Comparison of ENCODE assay signal across 21 mouse cellular contexts in genomic region chr14:57089107-57089506, GRCm38 (mm10). TPM values are rescaled to one million over a fixed set of nuclear protein-coding genes. Genes with fewer than 3 reads are reported as not detected.
DNase-seq lines count a peak whose midpoint lies in the region; ATAC-seq and TF ChIP-seq lines count a peak whose summit lies in the region.
"Had no signal": no experiment of that assay in that cellular context is flagged by ENCODE, and none has a peak within 500 bp of the region (broad histone marks: within the 10 kb centered on the region; RNA-seq: fewer than 3 reads in every experiment).

No protein-coding gene starts in this region.

- H3K4me2 ChIP-seq in liver, embryonic 14.5 days (ENCODE audit: low read depth), result peak overlapping the region; percentile 15; the same call in 1 of the 2 replicates
- no peak overlapping the region for H3K4me2 ChIP-seq in midbrain, embryonic 13.5 days (replicated peaks)
- H3K4me2 ChIP-seq in hindbrain, embryonic 14.5 days (replicated peaks), result no peak overlapping the region
- H3K4me2 ChIP-seq: forebrain, embryonic 15.5 days; heart, embryonic 15.5 days; limb, embryonic 13.5 days; neural tube, embryonic 12.5 days had no signal

- ATAC-seq in liver, embryonic 14.5 days (ENCODE audit: insufficient read depth), result peak; percentile 82
- ATAC-seq in midbrain, embryonic 13.5 days, result no peak
- no peak for ATAC-seq in hindbrain, embryonic 14.5 days (ENCODE audit: low FRiP score)
- ATAC-seq: forebrain, embryonic 15.5 days; lung, postnatal 0 days had no signal

- TF ChIP-seq POLR2A in cerebellum, adult 2 months (IDR thresholded peaks at IDR 0.05; ENCODE audit: borderline replicate concordance, insufficient read depth, low read length), result no peak

- no peaks in the 10 kb centered on the region for H3K36me3 ChIP-seq in liver, embryonic 14.5 days (replicated peaks; ENCODE audit: control insufficient read depth, insufficient read depth, low read depth)
- no peaks in the 10 kb centered on the region for H3K36me3 ChIP-seq in midbrain, embryonic 13.5 days
- H3K36me3 ChIP-seq in hindbrain, embryonic 14.5 days (replicated peaks; ENCODE audit: control insufficient read depth, insufficient read depth), result no peaks in the 10 kb centered on the region
- H3K36me3 ChIP-seq: forebrain, embryonic 15.5 days; heart, embryonic 15.5 days; limb, embryonic 13.5 days; neural tube, embryonic 12.5 days had no signal

- H3K27me3 ChIP-seq in liver, embryonic 14.5 days (ENCODE audit: control insufficient read depth, insufficient read depth, low read length), result no peaks in the 10 kb centered on the region
- H3K27me3 ChIP-seq in midbrain, embryonic 13.5 days, result no peaks in the 10 kb centered on the region
- H3K27me3 ChIP-seq in cerebellum, adult 2 months (ENCODE audit: control insufficient read depth, insufficient read depth, low read length), result no peaks in the 10 kb centered on the region
- H3K27me3 ChIP-seq in hindbrain, embryonic 14.5 days (ENCODE audit: control insufficient read depth, insufficient read depth, low read length), result no peaks in the 10 kb centered on the region
- H3K27me3 ChIP-seq: forebrain, embryonic 15.5 days; heart, embryonic 15.5 days; limb, embryonic 13.5 days; neural tube, embryonic 12.5 days had no signal

- TF ChIP-seq CTCF in liver, embryonic 14.5 days (IDR thresholded peaks at IDR 0.05; ENCODE audit: low read depth), result no peak
- no peak for TF ChIP-seq CTCF in cerebellum, adult 2 months (IDR thresholded peaks at IDR 0.05; ENCODE audit: borderline replicate concordance, insufficient read depth, low read depth, low read length)

- H3K9me3 ChIP-seq in liver, embryonic 14.5 days (ENCODE audit: control insufficient read depth, low read length), result no peaks in the 10 kb centered on the region
- no peaks in the 10 kb centered on the region for H3K9me3 ChIP-seq in midbrain, embryonic 13.5 days
- no peaks in the 10 kb centered on the region for H3K9me3 ChIP-seq in hindbrain, embryonic 14.5 days (ENCODE audit: control insufficient read depth, low read length)
- H3K9me3 ChIP-seq: forebrain, embryonic 15.5 days; heart, embryonic 15.5 days; limb, embryonic 13.5 days; megakaryocyte, embryonic 14.5 days; neural tube, embryonic 12.5 days had no signal

- 57% methylated on average over 7 of the region's 7 CpGs for WGBS in liver, embryonic 14.5 days (ENCODE audit: insufficient replicate concordance)
- 89% methylated on average over 7 of the region's 7 CpGs for WGBS in midbrain, embryonic 13.5 days
- WGBS in cerebellum, adult 2 months, result 86% methylated on average over 7 of the region's 7 CpGs
- WGBS in hindbrain, embryonic 14.5 days, result 87% methylated on average over 7 of the region's 7 CpGs

- peak overlapping the region; percentile 39; the same call in 1 of the 2 replicates for H3K27ac ChIP-seq in liver, embryonic 14.5 days
- H3K27ac ChIP-seq in midbrain, embryonic 13.5 days, result no peak overlapping the region
- H3K27ac ChIP-seq in cerebellum, adult 2 months (ENCODE audit: insufficient read depth, low read length), result no peak overlapping the region
- H3K27ac ChIP-seq in hindbrain, embryonic 14.5 days, result no peak overlapping the region
- H3K27ac ChIP-seq: forebrain, embryonic 15.5 days; heart, embryonic 15.5 days; limb, embryonic 13.5 days; neural tube, embryonic 12.5 days had no signal

- no peak overlapping the region for H3K9ac ChIP-seq in liver, embryonic 14.5 days (replicated peaks)
- no peak overlapping the region for H3K9ac ChIP-seq in midbrain, embryonic 13.5 days (replicated peaks)
- H3K9ac ChIP-seq in hindbrain, embryonic 14.5 days, result no peak overlapping the region
- H3K9ac ChIP-seq: forebrain, embryonic 15.5 days; heart, embryonic 15.5 days; limb, embryonic 13.5 days; neural tube, embryonic 12.5 days had no signal

- no peak for TF ChIP-seq EP300 in liver, embryonic 14.5 days (IDR thresholded peaks at IDR 0.05; ENCODE audit: low read depth)

- H3K4me3 ChIP-seq in liver, embryonic 14.5 days (ENCODE audit: insufficient read depth in 1 of 2, low read depth in 2 of 2, low read length in 2 of 2), result no peak overlapping the region
- H3K4me3 ChIP-seq in midbrain, embryonic 13.5 days (replicated peaks), result no peak overlapping the region
- H3K4me3 ChIP-seq in cerebellum, adult 2 months (replicated peaks; ENCODE audit: insufficient read depth, low read depth, low read length), result no peak overlapping the region
- no peak overlapping the region for H3K4me3 ChIP-seq in hindbrain, embryonic 14.5 days (replicated peaks; ENCODE audit: low read length)
- H3K4me3 ChIP-seq: erythroblast, embryonic 14.5 days; forebrain, embryonic 15.5 days; heart, embryonic 15.5 days; limb, embryonic 13.5 days; megakaryocyte, embryonic 14.5 days; neural tube, embryonic 12.5 days had no signal

- DNase-seq in testis, postnatal 14 days (ENCODE audit: low spot score), result peak; percentile 18
- DNase-seq in testis, postnatal 10 days (ENCODE audit: low spot score), result no peak
- DNase-seq in kidney, postnatal 25 days, result peak; percentile 75 to 93
- no peak for DNase-seq in liver, embryonic 14.5 days (ENCODE audit: low read depth in 3 of 3, low spot score in 3 of 3)
- peak; percentile 91 for DNase-seq in yolk sac, embryonic 10.5 days (ENCODE audit: low spot score)
- no peak for DNase-seq in cerebellum, adult 2 months
- no peak for DNase-seq in hindbrain, embryonic 14.5 days (ENCODE audit: low spot score)
- DNase-seq: adrenal gland, adult 8-10 months; cerebellum, adult 11 months had no signal

- peaks cover 0 to 10% of the 10 kb centered on the region in 2 experiments; a peak in 2 of 4 replicates for H3K4me1 ChIP-seq in liver, embryonic 14.5 days (replicated peaks; ENCODE audit: control insufficient read depth in 2 of 2, insufficient read depth in 2 of 2, low read length in 1 of 2)
- H3K4me1 ChIP-seq in midbrain, embryonic 13.5 days (replicated peaks), result no peaks in the 10 kb centered on the region
- H3K4me1 ChIP-seq in cerebellum, adult 2 months (ENCODE audit: control insufficient read depth, insufficient read depth, low read length), result no peaks in the 10 kb centered on the region
- no peaks in the 10 kb centered on the region for H3K4me1 ChIP-seq in hindbrain, embryonic 14.5 days (replicated peaks; ENCODE audit: control insufficient read depth, insufficient read depth, low read length)
- H3K4me1 ChIP-seq: forebrain, embryonic 15.5 days; megakaryocyte, embryonic 14.5 days; neural tube, embryonic 12.5 days had no signal

RNA-seq across cellular contexts. Expression of gene Gjb2, which starts 15.4 kb away (rescaled TPM):
- 3.3 and 4.9 TPM in 2 replicates for polyA plus RNA-seq in liver, embryonic 14.5 days (2012; rRNA removed)
- polyA plus RNA-seq in liver, embryonic 14.5 days (2014; fragmentation: Nextera tagmentation; extraction: Ambion mirVana), result 11.2 and 11.7 TPM in 2 replicates
- polyA plus RNA-seq in midbrain, embryonic 13.5 days (2015; fragmentation: Nextera tagmentation; extraction: Ambion mirVana), result 10.0 and 11.4 TPM in 2 replicates
- polyA plus RNA-seq in cerebellum, adult 2 months (2012; rRNA removed), result 5.6 and 7.5 TPM in 2 replicates
- 22.1 and 25.4 TPM in 2 replicates for polyA plus RNA-seq in hindbrain, embryonic 14.5 days (2014; fragmentation: Nextera tagmentation; extraction: Ambion mirVana)

RNA-seq across cellular contexts. Expression of gene Gm4491, which starts 26.6 kb away (rescaled TPM):
- polyA plus RNA-seq in liver, embryonic 14.5 days (2012; rRNA removed), result not detected in 2 replicates
- not detected in 2 replicates for polyA plus RNA-seq in liver, embryonic 14.5 days (2014; fragmentation: Nextera tagmentation; extraction: Ambion mirVana)
- polyA plus RNA-seq in midbrain, embryonic 13.5 days (2015; fragmentation: Nextera tagmentation; extraction: Ambion mirVana), result 0.09 TPM in 1 of 2 replicates, not detected in the other
- polyA plus RNA-seq in cerebellum, adult 2 months (2012; rRNA removed), result 0.41 and 0.51 TPM in 2 replicates
- not detected in 2 replicates for polyA plus RNA-seq in hindbrain, embryonic 14.5 days (2014; fragmentation: Nextera tagmentation; extraction: Ambion mirVana)
- polyA plus RNA-seq: embryonic facial prominence, embryonic 11.5 days; erythroblast, embryonic 14.5 days; forebrain, embryonic 15.5 days; heart, embryonic 15.5 days; limb, embryonic 13.5 days; lung, postnatal 0 days; neural tube, embryonic 12.5 days; spleen, adult 2 months; testis, adult 2 months had no signal

RNA-seq across cellular contexts. Expression of gene Gja3, which starts 31.2 kb away (rescaled TPM):
- polyA plus RNA-seq in liver, embryonic 14.5 days (2012; rRNA removed), result not detected in 2 replicates
- not detected in 2 replicates for polyA plus RNA-seq in liver, embryonic 14.5 days (2014; fragmentation: Nextera tagmentation; extraction: Ambion mirVana)
- 0.51 and 0.73 TPM in 2 replicates for polyA plus RNA-seq in midbrain, embryonic 13.5 days (2015; fragmentation: Nextera tagmentation; extraction: Ambion mirVana)
- 0.08 TPM in 1 of 2 replicates, not detected in the other for polyA plus RNA-seq in cerebellum, adult 2 months (2012; rRNA removed)
- polyA plus RNA-seq in hindbrain, embryonic 14.5 days (2014; fragmentation: Nextera tagmentation; extraction: Ambion mirVana), result 0.70 and 1.3 TPM in 2 replicates
- polyA plus RNA-seq: erythroblast, embryonic 14.5 days; spleen, adult 2 months; urinary bladder, adult 2 months had no signal

RNA-seq across cellular contexts. Expression of gene Gjb6, which starts 44.3 kb away (rescaled TPM):
- 0.06 TPM in 1 of 2 replicates, not detected in the other for polyA plus RNA-seq in liver, embryonic 14.5 days (2012; rRNA removed)
- polyA plus RNA-seq in liver, embryonic 14.5 days (2014; fragmentation: Nextera tagmentation; extraction: Ambion mirVana), result not detected in 2 replicates
- 11.0 TPM in 2 replicates for polyA plus RNA-seq in midbrain, embryonic 13.5 days (2015; fragmentation: Nextera tagmentation; extraction: Ambion mirVana)
- polyA plus RNA-seq in cerebellum, adult 2 months (2012; rRNA removed), result 91.0 and 102 TPM in 2 replicates
- 23.0 and 25.9 TPM in 2 replicates for polyA plus RNA-seq in hindbrain, embryonic 14.5 days (2014; fragmentation: Nextera tagmentation; extraction: Ambion mirVana)
- polyA plus RNA-seq: erythroblast, embryonic 14.5 days; heart, embryonic 15.5 days; spleen, adult 2 months; testis, adult 2 months had no signal

Comparison
In these comparisons a context has a peak if more than half of its experiments do, and no peak if none do; other contexts are left out.
1. DNase-seq: peak in testis, postnatal 14 days (single experiment), kidney, postnatal 25 days (2 of 2) and yolk sac, embryonic 10.5 days (single experiment); none in testis, postnatal 10 days (single experiment), liver, embryonic 14.5 days (0 of 3), cerebellum, adult 2 months (0 of 2) and hindbrain, embryonic 14.5 days (single experiment).